Mouse (Mus musculus): ENCODE data around the gene Olfr1392. TPM values are rescaled to one million over a fixed set of nuclear protein-coding genes. Genes with fewer than 3 reads are reported as not detected.
"Not testable (repeated sequence)": the region's sequence is repeated elsewhere in the genome, so short reads cannot be mapped to it uniquely, and the experiment has no call there.

Olfr1392 gene
- 0.09 TPM in 1 of 2 replicates, not detected in the other for polyA plus RNA-seq (2012; rRNA removed)

DNA sequence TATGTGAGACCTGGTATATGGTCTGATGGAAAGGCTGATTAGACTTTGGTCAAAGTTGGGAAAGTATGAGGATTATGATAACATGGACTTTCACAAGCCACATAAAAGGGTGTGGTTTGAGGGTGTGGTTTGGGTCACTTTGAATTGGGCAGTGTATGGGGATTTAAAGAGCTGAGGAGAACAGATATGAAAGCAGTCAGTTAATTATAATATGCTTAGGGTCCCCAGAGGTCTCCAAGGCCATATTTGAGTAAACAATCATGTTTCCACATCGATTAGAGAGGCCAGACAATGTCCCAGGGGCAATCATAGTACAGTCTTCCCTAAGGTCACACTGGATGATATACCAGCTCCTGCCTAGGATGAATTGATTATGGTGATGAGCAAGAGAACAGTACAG lies at the start of gene Olfr1392:
Gene Olfr1392 (plus strand): TSS at position 301 of the 400 bp plus-strand sequence.
- WGBS: 44% methylated on average over 1 of the region's 1 CpGs
- DNase-seq; H3K4me1 ChIP-seq (ENCODE audit: control insufficient read depth, insufficient read depth, low read length); H3K4me3 ChIP-seq (replicated peaks; ENCODE audit: extremely low read depth, low read depth, low read length): not testable (repeated sequence)

DNA sequence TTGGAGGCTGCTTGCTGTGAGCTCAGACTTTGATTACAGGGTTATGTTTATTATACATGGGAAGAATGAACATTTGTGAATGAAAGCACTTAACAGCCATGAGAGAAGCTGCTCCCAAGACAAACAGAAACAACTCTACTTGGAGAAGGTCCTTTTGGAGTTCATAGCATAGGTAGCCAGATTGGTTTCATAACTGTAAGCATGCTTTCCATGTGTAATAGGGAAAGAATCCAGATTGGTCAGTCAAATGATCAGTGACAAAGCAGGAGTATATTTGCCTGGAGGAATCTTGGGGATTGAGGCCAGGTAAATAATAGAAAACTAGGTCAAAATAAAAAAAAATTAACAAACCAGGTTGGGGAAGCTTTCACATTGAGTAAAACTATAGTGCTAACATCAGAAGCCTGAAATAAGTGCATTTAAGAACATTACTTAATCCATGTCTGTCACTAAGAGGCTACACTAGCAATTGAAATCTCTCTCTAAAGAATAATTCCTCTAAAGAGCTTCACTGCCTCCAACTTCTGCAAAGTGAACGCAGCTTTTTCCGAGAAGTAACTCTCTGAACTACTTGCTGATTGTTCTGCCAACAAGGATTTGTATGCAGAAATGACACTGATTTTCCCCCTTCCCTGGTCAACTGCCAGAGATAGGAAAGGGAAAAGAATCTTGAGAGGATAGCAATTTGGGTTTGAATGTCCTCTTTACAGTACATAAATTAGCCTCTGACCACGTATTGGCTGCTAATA lies 49.4 kb upstream of the Olfr1392 start:
- H3K4me1 ChIP-seq (ENCODE audit: control insufficient read depth, insufficient read depth, low read length): peaks cover 2% of the 10 kb centered on the region; the same call in 1 of the 2 replicates
- 48% methylated on average over 3 of the region's 3 CpGs for WGBS
- no peak for DNase-seq
- TF ChIP-seq POLR2A (IDR thresholded peaks at IDR 0.05; ENCODE audit: borderline replicate concordance, extremely low read depth, low read depth, low read length): no peak
- no peak for TF ChIP-seq CTCF (IDR thresholded peaks at IDR 0.05; ENCODE audit: insufficient read depth, low read length)
- H3K4me3 ChIP-seq (replicated peaks; ENCODE audit: extremely low read depth, low read depth, low read length): no peak overlapping the region

DNA sequence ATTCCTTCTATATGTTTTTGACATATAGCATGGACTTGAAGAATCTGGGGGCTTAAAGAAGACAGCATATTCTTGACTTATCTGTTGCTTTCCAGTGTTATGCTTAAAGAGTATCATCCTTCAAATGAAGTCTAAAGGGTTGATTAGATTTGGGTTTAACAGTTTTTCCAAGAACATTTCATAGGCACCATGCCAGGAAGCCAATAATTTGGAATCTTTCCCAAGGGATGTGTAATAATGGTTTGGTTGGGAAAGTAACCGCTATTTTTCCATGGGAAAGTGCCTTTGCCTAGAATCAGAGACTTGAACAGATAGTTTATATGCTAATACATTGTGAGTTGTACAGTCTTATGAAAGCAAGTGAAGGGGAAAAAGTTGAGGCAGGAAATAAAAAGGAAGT lies 48.2 kb upstream of the Olfr1392 start:
- TF ChIP-seq CTCF (IDR thresholded peaks at IDR 0.05; ENCODE audit: insufficient read depth, low read length): no peak
- no peak for TF ChIP-seq POLR2A (IDR thresholded peaks at IDR 0.05; ENCODE audit: borderline replicate concordance, extremely low read depth, low read depth, low read length)
- WGBS: 44% methylated on average over 1 of the region's 1 CpGs
- DNase-seq: no peak
- Histone ChIP-seq H3K4me1 (ENCODE audit: control insufficient read depth, insufficient read depth, low read length) (peaks cover 2% of the 10 kb centered on the region; the same call in 1 of the 2 replicates), H3K4me3 (replicated peaks; ENCODE audit: extremely low read depth, low read depth, low read length) (no peak overlapping the region)

DNA sequence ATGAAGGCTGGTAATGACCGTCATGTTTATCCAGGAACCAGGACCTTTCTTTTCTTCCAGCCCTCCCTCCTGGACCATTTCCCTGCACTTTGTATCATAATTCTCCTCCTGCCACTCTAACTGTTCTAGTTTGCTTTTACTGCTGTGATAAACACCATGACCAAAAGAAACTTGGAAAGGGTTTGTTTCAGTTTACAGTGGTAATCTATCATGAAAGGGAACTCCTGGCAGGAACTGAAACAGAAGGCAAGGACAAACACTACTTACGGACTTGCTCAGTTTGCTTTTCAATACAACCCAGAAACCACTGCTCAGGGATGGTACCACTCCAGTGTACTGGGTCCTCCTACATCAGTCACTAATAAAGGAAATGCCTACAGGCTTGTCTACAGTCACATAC lies 47.5 kb upstream of the Olfr1392 start:
- DNase-seq: no peak
- WGBS: 27% methylated on average over 2 of the region's 2 CpGs
- TF ChIP-seq CTCF (IDR thresholded peaks at IDR 0.05; ENCODE audit: insufficient read depth, low read length) (no peak), POLR2A (IDR thresholded peaks at IDR 0.05; ENCODE audit: borderline replicate concordance, extremely low read depth, low read depth, low read length) (no peak)
- Histone ChIP-seq H3K4me1 (ENCODE audit: control insufficient read depth, insufficient read depth, low read length) (peaks cover 2% of the 10 kb centered on the region; the same call in 1 of the 2 replicates), H3K4me3 (replicated peaks; ENCODE audit: extremely low read depth, low read depth, low read length) (no peak overlapping the region)

DNA sequence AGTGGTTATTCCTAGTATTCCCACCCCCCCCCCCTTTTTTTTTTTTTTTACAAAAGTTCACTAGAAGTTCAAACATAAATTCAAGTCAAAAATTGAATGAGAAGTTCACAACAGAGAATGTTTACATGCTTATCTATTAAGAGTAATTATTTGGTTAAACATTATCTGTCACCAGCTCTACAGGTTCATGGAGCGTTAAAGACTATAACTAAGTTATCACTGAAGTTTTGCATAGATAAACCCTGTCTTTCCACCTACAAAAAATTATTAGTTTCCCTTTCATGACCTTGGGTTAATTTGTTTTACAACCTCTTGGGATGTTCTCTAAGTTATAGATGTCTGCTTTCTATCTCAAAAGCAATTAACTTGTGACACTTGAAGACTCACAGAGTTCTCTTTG lies 44.8 kb upstream of the Olfr1392 start:
- H3K4me3 ChIP-seq (replicated peaks; ENCODE audit: extremely low read depth, low read depth, low read length): no peak overlapping the region
- TF ChIP-seq CTCF (IDR thresholded peaks at IDR 0.05; ENCODE audit: insufficient read depth, low read length): no peak
- TF ChIP-seq POLR2A (IDR thresholded peaks at IDR 0.05; ENCODE audit: borderline replicate concordance, extremely low read depth, low read depth, low read length): no peak
- peaks cover 2% of the 10 kb centered on the region for H3K4me1 ChIP-seq (ENCODE audit: control insufficient read depth, insufficient read depth, low read length)
- 79% methylated on average over 1 of the region's 1 CpGs for WGBS
- no peak for DNase-seq

DNA sequence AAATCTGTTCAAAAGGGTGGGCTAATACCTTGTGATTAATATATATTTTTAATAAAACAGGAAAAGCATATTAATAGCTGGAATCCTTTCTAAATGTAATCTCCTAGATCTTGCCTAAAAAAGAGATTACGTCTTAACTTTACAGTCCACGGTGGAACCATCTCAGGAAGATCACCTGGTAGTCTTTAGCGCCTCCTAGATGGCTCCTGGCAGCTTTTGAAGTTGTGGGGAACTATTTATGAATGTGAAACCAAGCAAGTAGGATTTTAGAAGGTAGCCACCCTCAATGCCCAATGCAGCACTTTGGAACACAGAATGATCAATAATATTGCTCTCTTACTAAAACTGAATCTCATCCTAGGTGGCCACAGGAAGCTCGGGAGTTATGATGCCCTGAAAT lies 44.2 kb upstream of the Olfr1392 start:
- TF ChIP-seq POLR2A (IDR thresholded peaks at IDR 0.05; ENCODE audit: borderline replicate concordance, extremely low read depth, low read depth, low read length) (no peak), CTCF (IDR thresholded peaks at IDR 0.05; ENCODE audit: insufficient read depth, low read length) (no peak)
- H3K4me3 ChIP-seq (replicated peaks; ENCODE audit: extremely low read depth, low read depth, low read length): no peak overlapping the region
- no peak for DNase-seq
- peaks cover 5% of the 10 kb centered on the region for H3K4me1 ChIP-seq (ENCODE audit: control insufficient read depth, insufficient read depth, low read length)
- 68% methylated on average over 4 of the region's 4 CpGs for WGBS

DNA sequence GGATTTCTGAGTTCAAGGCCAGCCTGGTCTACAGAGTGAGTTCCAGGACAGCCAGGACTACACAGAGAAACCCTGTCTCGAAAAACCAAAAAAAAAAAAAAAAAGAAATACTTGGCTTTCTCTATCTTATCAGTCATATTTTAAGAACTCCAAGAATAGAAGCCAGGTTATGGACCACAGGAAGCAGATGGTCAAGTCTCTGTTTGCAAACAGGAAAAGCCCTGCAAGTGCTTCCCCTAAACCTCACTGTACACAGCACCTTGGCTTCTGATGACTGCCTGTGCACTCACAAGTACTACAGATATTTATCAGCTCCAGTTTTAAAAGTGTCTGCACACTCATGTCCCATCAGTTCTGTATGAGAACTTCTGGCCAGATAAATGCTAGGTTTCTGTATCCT lies 43.6 kb upstream of the Olfr1392 start:
- no peak for DNase-seq
- no peak overlapping the region for H3K4me3 ChIP-seq (replicated peaks; ENCODE audit: extremely low read depth, low read depth, low read length)
- 27% methylated on average over 1 of the region's 1 CpGs for WGBS
- TF ChIP-seq POLR2A (IDR thresholded peaks at IDR 0.05; ENCODE audit: borderline replicate concordance, extremely low read depth, low read depth, low read length) (no peak), CTCF (IDR thresholded peaks at IDR 0.05; ENCODE audit: insufficient read depth, low read length) (no peak)
- H3K4me1 ChIP-seq (ENCODE audit: control insufficient read depth, insufficient read depth, low read length): peaks cover 7% of the 10 kb centered on the region

DNA sequence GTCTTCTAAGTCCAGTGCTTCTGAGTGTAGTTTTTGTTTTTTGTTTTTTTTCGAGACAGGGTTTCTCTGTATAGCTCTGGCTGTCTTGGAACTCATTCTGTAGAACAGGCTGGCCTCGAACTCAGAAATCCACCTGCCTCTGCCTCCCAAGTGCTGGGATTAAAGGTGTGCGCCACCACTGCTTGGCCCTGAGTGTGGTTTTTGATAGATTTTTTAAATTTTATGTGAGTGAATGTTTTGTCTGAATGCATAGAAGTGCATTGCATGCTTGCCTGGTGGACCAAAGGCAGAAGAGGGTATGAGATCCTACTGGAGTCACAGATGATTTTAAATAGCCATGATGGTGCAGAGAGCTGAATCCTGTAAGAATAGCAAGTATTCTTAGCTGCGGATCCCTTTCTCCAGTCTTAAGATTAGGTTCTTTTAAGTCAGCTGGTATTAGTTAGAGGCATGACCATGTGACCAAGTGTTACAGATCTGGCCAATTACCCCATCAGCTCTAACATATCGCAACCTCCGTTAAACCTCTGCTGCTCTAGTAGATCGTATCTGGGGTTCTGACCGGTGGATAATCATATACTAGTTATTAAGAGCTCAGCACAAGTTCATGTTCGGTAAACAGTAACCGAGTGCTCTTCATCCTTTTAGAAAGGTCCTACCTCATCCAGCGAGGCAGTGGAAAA lies 42.0 kb upstream of the Olfr1392 start:
- H3K4me1 ChIP-seq (ENCODE audit: control insufficient read depth, insufficient read depth, low read length): peaks cover 15% of the 10 kb centered on the region
- peak overlapping the region; percentile 81 for H3K4me3 ChIP-seq (replicated peaks; ENCODE audit: extremely low read depth, low read depth, low read length)
- TF ChIP-seq POLR2A (IDR thresholded peaks at IDR 0.05; ENCODE audit: borderline replicate concordance, extremely low read depth, low read depth, low read length): no peak
- DNase-seq: no peak
- 21% methylated on average over 11 of the region's 11 CpGs for whole genome bisulfite sequencing

DNA sequence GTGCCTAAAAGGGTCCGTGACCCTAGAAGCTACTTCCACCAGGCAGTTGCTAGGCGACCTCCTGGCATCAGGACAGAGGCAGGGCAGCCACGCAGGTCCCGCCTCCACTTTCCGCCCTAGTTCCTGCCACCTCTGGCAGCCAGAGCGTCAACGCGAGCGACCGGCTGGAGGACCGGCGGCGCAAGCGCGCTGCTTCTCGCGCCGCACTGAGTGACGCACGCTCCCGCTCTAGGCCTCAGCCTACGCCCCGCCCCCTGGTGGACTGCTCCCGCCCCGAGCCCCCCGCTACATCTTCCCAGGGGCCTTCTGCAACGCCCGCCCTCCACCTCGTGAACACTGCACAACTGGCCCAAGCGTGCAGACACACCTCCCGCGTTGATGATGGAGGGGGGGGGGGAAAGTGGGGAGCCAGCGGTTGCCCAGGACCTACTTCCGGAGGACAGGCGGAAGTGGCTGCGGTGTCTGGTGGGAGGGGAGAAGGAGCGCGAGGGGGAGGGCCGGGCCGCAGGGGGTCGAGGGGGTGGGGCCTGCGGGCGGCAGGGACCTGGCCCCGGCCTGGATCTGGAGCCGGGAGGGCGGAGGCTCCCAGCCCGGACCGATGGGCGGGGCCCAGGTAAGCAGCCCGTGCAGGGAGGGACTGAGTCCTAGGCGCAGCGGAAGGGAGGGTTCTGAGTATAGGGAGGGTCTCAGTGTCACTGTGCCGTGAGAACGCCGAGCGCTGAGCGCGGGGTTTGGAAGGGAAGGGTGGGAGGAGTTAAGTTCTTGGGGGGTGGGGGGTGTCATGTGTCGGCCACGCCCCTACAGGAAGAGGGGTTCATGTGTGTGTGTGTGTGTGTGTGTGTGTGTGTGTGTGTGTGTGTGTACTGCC lies 41.1 kb upstream of the Olfr1392 start, which contains the start of gene Mgat1:
Gene Mgat1 (plus strand): TSS at position 465 of the 868 bp plus-strand sequence.
- peaks cover 20% of the 10 kb centered on the region for H3K4me1 ChIP-seq (ENCODE audit: control insufficient read depth, insufficient read depth, low read length)
- TF ChIP-seq POLR2A (IDR thresholded peaks at IDR 0.05; ENCODE audit: borderline replicate concordance, extremely low read depth, low read depth, low read length): peak; percentile 64; the same call in 1 of the 2 replicates
- no peak for TF ChIP-seq CTCF (IDR thresholded peaks at IDR 0.05; ENCODE audit: insufficient read depth, low read length)
- WGBS: under 1% methylated on average over 60 of the region's 60 CpGs
- peak within 1 kb of the TSS; percentile 81 for H3K4me3 ChIP-seq (replicated peaks; ENCODE audit: extremely low read depth, low read depth, low read length)
- peak; percentile 89 for DNase-seq
